Mouse (Mus musculus) thymus, postnatal 4 days (tissue): Measurements from ENCODE around the gene Zdhhc4.

ENCODE experiments used
- DNase-seq: peaks from one replicate; pipeline ENCODE4 v3.0.0; 2021

Zdhhc4 gene

DNA sequence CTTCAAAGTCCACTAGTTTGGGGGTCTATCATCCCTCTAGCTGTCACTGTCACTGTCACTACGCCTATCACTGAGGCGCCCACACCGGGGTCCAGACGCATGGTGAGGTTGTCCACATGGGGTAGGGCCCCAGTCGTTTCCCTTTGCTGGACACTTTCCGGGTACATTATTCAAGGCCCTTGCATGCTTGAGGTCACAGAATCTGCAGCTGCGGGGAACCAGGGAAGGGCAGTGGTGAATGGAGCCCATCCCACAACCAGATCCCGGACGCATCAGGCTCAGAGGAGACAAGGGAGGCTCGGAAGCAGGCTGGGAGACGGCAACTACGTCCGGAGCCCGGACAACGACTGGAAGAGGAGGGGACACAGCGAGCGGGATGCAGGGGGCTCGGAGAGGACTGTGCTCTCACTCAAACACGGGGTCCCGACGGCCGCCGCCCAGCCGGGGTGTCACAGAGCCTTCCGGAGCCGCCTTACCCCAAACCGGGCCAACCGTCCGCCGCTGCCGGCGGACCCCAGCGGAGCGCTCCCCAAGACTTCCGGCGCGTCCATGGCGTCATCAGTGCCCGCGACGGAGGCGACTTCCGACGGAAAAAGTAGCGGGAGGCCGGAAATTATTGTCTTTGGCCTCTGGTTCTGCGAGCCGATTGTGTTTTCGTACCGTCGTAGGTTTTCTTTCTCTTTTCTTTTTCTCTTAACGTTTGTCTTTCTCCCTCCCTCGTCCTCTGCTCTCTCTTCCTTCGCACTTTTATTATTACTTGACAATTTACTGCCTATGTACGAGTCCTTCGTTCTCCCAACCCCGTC is at the start of gene Zdhhc4:
Gene Zdhhc4 (minus strand): TSS at position 567 of the 806 bp plus-strand sequence.
- DNase-seq, result peak; percentile 97

DNA sequence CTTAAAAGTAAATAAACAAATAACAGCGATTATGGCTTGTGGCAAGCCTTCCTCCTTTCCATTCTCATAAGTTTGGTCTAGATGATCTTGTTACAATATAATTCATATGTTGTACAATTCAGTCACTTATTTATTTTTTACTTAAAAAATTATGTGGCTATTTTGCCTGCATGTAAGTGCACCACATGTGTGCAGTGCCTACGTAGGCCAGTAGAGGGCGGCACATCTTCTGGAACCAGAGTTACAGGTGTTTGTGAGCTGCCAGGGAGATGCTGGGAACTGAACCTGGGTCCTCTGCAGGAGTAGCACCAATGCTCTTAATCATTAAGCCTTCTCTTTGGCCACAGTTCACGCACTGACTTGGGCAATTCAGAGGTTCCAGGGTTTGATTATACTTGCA is 47.1 kb upstream of the Zdhhc4 start:
- DNase-seq, result peak; percentile 52

DNA sequence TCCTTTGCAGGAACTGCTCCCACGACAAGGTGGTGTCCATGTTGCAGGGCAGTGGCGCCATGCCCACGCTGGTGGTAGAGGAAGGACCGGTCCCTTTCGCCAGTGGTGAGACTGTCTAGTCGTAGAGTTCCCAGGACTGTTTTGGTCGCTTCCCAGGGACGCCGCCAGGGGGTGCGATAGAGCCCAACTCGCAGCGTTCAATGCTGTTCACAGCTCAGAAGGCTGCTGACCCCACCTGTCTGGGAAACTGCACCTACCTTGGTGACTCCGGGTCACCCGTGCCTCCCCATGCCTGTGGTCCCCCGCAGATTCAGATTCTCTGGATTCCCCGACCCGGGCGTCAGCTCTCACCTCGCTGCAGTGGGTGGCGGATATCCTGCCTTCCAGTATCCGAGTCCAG is 46.2 kb upstream of the Zdhhc4 start:
- peak; percentile 83 for DNase-seq

DNA sequence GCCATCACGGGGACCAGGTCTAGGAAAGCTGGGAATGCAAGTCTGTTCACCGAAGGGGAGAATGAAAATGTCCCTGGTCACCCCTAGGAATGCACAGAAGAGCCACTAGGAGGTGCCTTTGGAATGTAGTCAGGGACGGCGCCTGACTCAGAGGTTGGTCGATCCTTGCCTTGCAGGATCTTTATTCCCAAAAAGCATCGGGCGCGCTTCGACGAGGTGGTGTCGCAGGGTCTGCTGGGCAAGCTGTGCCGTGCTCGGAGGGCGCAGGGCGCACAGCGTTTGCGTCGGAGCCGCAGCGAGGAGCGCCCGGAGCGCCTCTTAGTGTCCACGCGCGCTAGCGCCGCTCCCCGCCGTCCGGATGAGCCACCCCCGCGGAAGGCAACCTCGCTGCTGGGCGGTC is 43.8 kb upstream of the Zdhhc4 start:
- no peak for DNase-seq

DNA sequence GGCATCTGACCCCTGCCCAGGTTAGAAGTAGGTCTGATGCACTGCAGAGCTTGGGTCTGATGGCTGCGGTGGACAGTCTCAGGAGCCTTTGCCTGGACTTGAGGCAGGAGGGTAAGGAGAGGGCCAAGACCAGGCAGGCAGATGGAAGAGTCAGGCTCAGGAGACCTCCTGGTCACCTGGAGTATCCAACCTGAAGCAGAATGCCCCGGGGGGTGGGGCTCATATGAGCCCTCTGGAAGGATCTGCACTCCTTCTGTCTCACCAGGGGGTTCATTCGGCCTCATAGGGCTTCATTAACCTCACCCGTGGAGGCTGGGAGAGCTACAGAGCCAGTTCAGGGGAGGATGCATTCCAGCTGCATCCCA is 42.1 kb upstream of the Zdhhc4 start:
- no peak for DNase-seq

DNA sequence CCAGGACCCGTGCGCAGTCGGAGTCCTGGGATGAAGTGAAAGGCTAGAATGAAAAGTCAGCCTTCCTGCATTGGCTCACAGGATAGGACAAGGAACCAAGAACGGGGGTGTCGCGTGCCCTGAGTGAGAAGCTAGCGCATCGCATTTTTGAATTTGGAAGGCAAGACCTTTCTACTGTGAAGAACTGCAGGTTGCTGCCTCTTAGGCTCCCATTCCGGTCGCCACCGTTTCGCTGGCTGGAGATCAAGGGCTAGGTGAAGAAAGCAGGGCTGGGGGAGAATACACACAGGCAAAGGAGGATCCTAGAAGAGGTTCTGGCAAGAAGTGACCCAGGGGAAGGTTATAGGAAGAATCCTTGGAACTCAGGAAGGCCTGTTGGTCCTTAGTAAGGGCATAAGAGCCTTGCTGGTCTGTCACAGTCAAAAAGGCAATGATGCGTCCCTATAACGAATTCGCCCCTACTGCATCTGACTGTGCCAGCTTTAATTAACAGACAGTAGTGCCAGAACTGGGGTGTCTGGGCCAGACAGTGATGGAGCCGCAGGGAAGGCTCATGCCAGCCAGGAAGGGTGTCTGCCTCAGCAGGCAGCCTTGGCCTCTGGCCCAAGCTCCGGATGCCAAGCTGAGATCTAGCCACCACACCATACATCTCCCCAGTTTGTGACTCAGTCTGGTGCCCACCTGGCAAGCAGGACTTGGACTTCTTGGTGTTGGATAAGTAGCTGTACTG is 41.5 kb upstream of the Zdhhc4 start:
- DNase-seq, result no peak

DNA sequence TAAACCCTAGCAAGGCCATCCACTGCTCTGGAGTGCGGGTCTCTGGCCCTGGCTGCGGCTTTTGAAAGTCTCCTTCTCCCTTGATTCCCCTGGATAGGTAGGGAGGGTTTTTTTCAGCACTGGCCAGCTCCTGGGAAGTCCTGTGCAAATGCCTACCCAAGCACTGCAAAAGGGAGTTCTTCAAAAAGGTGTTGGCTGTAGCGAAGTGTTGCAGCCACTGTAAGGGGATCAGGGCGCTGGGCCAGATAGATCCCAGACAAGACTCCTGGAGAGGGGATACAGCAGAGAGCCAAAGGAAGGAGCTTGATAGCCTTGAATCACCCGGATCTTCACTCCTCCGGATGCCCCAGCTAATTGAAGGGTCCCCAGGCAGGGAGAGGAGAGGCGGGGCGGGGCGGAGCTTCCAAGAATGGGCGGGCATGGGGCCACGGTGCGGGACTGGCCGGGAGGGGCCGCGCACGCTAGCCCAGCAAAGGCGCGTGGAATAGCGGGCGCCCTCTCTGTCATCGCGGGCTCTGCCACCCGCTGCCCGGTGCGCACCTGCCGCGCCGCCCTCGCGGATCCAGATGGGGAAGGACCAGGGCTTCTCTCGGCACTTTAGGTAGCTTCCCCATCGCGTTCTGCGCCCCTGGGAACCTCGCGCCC is 40.7 kb upstream of the Zdhhc4 start:
- DNase-seq, result peak; percentile 25

DNA sequence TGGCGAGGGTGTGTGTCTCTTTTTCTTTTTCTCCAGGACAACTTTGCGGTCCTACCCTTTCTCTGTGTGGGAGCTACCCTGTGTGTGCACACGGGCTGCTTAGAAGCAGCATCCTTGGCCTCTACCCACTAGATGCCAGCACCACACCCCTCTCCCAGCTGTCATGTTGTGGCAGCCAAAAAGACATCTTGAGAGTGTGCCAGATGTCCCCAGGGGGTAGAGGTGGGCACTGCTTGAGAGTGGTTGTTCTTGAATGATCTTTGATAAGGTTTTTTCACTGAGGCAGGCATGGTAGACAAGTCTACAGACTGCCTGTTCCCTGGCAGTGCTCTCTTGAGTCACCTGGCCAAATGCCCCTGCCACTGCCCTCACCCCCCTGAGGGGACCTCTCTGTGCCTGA is 38.9 kb upstream of the Zdhhc4 start:
- no peak for DNase-seq

DNA sequence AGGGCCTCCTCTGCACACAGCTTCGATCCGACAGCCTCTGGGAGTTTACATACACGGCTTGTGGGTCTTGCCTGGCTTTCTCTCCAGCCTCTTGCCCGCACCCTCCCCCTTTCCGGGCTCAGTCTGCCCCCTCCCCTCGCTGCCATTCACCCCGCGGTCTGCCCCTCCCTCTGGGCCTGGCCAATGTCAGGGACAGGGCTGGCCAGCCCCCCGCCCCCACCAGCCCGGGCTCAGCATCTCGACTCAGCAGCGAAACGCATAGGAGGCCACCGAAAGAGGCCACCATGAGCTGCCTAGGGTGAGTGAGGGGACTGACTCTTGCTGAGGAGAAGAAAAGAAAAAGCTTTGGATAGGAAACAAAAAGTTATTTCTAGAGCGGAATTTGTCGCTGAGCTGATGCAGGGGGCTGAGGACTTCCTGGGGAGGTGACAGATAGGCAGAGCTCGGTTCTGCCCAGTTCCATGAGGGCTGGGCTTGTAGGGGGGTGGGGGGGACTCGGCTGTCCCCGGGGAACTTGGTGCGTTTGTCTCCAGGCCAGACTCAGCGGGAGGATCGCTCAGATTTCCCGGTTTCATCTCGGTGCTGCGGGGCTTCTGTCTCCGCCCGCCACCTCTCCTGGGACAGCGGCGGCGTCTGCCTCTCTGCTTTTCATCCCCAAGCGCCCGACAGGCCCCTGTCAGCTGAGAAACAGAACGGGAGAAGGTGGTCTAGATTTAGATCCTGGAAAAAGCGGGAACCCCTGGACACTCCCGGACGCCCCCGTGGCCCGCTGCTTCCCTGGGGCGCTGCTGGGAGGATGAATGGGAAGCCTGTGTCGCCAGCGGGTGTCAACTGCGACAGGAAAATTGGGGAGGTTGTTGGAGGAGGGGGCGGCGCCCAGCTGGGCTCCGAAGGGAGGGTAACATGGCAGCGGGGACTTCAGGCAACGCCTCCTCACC is 34.9 kb upstream of the Zdhhc4 start:
- no peak for DNase-seq

DNA sequence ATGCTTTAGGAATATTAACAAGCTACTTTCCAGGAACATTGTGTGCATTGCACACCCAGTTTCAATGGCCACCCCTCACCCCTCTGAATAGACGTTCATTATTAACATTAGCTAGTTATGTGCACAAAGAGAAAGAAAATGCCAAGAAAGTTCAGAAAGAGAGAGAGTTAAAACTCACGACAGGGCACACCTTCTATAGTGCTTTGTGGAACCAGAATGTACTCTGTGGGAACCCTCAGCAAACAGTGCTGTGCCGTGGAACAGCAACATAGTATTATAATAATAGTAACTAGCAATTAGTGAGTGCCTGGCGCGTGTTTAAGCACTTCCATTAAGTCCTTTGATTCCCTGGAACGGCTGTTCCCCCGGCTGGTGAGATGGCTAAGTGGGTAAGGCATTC is 32.4 kb upstream of the Zdhhc4 start:
- DNase-seq, result no peak

DNA sequence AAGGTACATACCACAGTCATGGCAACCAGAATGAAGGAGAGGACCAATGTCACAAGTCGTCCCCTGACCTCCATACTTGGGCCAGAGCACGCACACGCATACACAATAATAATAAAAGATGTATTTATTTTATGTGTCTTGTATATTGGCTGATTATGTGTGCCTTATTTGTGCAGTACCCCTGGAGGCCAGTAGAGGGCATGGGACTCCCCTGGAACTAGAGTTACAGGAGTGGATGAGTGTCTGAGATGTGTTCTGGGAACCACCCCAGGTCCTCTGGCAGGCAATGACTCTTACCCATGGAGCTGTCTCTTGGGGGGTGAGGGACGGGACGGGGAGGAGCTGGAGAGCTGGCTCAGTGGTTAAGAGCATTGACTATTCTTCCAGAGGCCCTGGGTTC is 30.9 kb upstream of the Zdhhc4 start:
- peak; percentile 65 for DNase-seq

DNA sequence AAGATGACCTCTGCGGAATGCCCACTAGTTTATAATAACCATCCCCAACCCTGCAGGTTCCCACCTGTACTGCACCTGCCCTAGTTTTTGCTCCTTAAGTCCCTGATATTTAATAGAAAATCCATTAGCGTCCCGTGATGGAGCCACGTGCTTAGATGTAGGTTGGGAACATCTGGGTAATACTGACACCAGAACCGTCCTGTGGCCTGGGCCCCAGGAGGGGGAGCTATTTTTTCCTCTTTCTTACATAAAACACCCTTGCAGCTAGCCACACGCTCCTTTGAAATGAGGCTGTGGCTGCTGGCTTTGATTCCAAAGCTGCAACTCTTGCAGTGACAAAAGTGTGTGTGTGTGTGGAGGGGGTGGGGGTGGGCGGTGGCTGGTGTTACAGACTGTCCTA is 30.2 kb upstream of the Zdhhc4 start:
- DNase-seq, result no peak

DNA sequence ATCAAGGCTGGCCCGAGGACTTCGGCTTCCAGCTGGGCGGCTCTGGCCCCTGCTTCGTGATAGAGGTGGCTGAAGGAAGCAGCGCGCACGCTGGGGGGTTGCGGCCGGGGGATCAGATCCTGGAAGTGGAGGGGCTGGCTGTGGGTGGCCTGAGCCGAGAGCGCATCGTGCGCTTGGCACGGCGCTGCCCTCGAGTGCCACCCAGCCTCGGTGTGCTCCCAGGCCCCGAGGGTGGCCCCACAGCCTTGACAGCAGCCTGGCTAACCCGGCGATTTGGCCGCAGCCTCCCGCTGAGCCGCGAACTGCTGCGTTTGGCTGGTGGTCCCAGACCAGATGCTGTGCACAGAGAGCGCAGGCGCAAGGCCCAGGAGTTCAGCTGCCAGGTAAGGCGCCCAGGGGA is 28.5 kb upstream of the Zdhhc4 start:
- no peak for DNase-seq

DNA sequence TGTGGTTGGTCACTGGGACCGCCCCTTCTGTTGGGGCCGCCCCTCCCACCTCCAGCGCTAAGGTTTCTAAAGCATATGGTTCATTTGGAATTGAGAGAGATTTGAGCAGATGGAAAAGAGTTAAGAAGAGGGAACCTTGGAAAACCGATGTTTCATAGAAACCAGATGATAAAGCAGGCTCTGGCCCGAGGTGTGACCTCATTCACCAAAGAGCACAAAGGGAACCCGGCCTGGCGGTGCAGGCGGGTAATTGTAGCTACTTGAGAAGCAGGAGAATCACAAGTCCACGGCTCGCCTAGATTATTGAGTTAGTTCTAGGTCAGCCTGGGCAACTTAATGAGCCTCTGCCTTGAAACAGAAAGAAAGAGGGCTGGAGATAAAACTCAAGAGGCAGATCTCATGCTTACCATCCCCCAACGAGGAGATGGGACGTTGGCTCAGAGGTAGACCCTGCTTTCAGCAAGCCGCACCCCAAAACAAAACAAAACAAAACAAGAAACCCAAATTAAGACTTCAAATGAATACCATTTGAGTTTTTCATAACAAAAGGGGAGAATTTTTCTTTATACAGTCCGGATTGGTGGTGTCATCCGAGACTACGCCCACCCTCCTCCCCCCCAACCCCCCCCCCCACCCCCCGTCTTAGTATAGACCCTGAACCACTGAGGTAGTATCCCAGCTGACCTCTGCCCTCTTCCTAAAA is 27.8 kb upstream of the Zdhhc4 start, which contains the start of gene Grid2ip:
Gene Grid2ip (plus strand): TSS at position 653 of the 703 bp plus-strand sequence.
- no peak for DNase-seq

DNA sequence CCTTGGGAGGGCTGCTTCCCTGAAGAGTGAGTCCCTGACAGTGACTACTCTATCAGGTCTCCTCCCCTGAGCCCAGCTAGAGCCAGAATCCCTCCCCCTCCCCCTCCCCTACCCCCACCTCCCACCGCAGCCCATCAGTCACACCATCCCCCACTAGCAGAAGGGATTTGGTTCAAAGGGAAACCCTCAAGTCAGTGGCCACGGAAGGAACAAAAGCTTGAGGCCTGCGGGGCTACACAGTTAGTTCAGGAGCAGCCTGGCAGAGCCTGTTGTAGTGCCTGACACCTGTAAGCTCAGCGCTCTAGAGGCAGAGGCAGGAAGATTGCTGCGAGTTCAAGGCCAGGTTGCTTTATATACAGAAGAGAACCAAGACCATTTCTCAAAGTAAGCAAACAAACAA is 27.0 kb upstream of the Zdhhc4 start:
- no peak for DNase-seq

DNA sequence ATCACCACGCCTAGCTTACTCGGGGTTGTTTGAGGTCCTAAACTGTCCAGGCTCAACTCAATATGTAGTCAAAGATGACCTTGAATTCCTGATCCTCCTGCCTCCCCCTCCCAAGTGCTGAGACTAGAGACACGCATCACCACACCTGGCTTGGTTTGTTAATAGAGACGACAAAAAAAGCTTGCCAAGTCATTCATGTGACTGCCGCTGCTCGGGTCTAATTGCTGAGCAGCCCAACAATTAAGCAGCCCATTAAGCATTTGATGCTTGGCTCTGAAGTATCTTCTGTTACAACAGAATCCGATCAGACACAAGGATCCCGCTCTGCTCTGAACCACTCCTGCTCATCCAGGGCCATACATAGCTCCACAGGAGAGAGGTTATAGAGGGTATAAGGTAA is 17.3 kb upstream of the Zdhhc4 start:
- DNase-seq, result no peak

DNA sequence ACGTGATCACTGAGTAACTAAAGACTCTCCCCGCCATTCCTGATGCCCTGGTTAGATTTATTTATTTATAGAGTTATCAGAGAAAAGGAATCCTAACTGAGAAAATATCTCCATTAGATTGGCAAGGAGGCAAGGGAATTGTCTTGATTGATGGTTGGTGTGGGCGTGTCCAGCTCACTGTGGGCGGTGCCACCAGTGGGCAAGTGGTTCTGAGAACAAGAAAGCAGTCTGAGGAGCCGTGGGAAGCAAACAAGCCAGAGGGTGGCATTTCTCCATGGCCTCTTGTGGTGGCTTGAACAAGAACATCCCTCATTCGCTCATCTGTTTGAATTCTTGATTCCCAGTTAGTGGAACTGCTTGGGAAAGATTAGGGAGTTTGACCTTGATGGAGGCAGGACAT is 10.5 kb upstream of the Zdhhc4 start:
- no peak for DNase-seq

DNA sequence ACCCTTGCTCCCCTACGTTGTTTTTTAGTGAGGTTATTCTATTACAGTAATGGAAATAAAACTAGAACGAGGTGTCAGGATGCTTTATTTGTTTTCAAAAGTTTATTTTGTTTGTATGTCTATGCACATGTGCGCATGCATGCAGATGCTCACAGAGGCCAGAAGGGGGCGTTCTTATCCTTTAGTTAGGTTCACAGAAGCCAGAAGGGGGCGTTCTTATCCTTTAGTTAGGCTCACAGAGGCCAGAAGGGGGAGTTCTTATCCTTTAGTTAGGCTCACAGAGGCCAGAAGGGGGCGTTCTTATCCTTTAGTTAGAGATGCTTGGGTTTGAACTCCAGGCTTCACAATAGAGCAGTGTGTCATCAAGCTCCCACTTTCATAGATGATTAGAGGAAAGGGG is 7.5 kb upstream of the Zdhhc4 start:
- DNase-seq, result no peak

DNA sequence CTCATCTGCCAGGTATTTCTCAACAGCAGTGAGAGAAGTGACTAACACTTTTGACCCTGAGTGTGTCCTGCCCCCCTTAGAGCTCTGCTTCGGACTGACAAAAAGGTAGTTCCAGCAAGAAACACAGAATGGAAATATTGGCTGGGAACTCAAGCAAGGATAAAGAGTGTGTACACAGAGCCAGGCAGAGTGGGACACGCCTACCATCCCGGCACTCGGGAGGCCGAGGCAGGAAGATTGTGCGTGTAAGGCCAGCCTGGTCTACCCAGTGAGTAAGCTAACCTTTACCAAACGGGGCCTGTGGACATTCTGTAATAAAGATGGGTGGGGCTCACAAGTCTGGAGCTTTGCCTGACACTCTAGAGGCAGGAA is 6.0 kb upstream of the Zdhhc4 start:
- no peak for DNase-seq

DNA sequence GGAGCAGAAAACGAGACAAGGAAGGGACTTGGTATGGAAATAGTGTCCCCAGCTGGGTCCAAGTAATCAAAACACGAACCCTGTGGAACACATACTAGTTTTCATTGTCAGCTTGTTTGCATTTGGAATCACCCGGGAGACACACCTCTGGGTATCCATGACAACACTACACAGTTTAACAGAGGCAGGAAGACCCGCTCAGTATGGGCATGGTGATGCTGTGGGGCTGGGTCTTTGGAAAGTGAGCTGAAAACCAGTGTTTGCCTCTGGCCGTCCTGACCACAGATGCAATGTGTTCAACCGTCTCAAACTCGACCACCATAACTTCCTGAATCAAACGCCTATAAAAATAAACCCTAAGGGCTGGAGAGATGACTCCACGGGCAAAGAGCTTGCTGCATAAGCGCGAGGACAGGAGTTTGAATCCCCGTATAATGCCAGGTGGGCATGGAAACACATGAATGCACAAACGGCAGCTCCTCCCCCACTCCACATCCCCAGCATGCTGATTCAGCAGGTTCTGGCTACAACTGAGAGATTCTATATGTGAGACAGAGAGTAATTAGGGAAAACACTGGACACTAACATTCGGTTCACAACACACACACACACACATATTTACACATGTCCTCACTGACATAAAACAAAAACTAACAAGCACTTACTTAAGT is 5.5 kb upstream of the Zdhhc4 start:
- no peak for DNase-seq

DNA sequence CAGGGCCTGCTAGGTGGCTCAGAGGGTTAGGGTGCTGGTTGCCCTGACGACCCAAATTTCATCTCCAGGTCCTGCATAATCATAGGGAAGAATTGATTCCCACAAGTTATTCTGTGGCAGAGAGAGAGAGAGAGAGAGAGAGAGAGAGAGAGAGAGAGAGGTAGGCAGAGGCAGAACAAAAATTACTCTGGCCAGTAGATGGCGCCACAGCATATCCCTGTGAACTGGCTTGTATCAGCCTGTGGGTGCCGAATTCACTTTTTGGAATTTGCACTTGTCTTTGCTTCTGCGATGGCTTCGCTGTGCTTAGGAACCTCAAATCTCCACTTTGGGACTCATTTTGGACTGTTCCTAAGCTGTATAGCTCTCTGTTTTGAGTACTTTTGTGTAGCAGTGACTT is 4.8 kb upstream of the Zdhhc4 start:
- DNase-seq, result peak; percentile 84

DNA sequence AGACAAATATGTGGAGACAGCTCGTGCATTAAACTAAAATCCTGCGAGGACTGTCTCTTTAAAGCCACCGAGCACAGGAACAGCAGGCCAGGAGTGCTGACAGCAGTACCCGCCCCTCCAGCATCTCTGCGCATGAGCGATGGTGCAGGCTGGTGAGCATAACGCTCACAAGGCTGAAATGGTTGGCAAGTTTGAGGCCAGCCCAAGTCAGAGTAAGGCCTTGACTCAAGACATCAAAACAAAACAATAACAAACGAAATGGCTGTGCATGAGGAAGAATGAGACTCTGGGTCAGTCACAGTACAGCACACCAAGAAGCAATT is 11.8 kb downstream of the Zdhhc4 start:
- DNase-seq, result no peak
